Mouse (Mus musculus) gastrocnemius, postnatal 4 days (tissue): ENCODE results near the gene Stx7. TPM values are rescaled to one million over a fixed set of nuclear protein-coding genes. Genes with fewer than 3 reads are reported as not detected.

Experiments
- total RNA-seq, 2 experiments: library from RNA; stranded (reverse); gene quantifications; 2 replicates each; pipeline ENCODE4 v1.2.3; 2021

Gene Stx7
- total RNA-seq, 2 experiments from 2014 or later = 37.3 to 41.6 TPM

Other genes starting within 250 kb of the Stx7 start
- gene Taar1, start 228.9 kb upstream of the Stx7 start, total RNA-seq = not detected
- not detected for gene Taar2, start 210.7 kb upstream of the Stx7 start, total RNA-seq
- not detected for gene Taar3, start 199.7 kb upstream of the Stx7 start, total RNA-seq
- not detected for gene Taar4, start 188.8 kb upstream of the Stx7 start, total RNA-seq
- not detected for gene Taar5, start 178.6 kb upstream of the Stx7 start, total RNA-seq
- not detected for gene Taar6, start 163.7 kb upstream of the Stx7 start, total RNA-seq
- gene Taar7a, start 155.8 kb upstream of the Stx7 start, total RNA-seq = not detected
- gene Taar7b, start 149.4 kb upstream of the Stx7 start, total RNA-seq = not detected
- gene Taar7d, start 122.1 kb upstream of the Stx7 start, total RNA-seq = not detected
- not detected for gene Taar7e, start 111.7 kb upstream of the Stx7 start, total RNA-seq
- gene Taar7f, start 99.8 kb upstream of the Stx7 start, total RNA-seq = not detected
- not detected for gene Taar8a, start 72.8 kb upstream of the Stx7 start, total RNA-seq
- gene Taar8b, start 57.0 kb upstream of the Stx7 start, total RNA-seq = not detected
- gene Taar8c, start 47.4 kb upstream of the Stx7 start, total RNA-seq = not detected
- gene Taar9, start 39.8 kb upstream of the Stx7 start, total RNA-seq = not detected
- gene Moxd1, start 74.2 kb downstream of the Stx7 start, total RNA-seq = 1 to 10 TPM; 5.8 TPM